ENCODE assay signal across 11 mouse cellular contexts in genomic region chr8:119972558-119972957, GRCm38 (mm10). TPM values are rescaled to one million over a fixed set of nuclear protein-coding genes. Genes with fewer than 3 reads are reported as not detected.
DNase-seq lines count a peak whose midpoint lies in the region; ATAC-seq and TF ChIP-seq lines count a peak whose summit lies in the region.
"Had no signal": no experiment of that assay in that cellular context is flagged by ENCODE, and none has a peak within 500 bp of the region (broad histone marks: within the 10 kb centered on the region; RNA-seq: fewer than 3 reads in every experiment).

No protein-coding gene starts in this region.

- H3K27me3 ChIP-seq in kidney, embryonic 16.5 days (ENCODE audit: insufficient read depth, low read length): no peaks in the 10 kb centered on the region
- H3K27me3 ChIP-seq in G1E (ENCODE audit: insufficient read depth, low read length): peaks cover 42% of the 10 kb centered on the region
- H3K27me3 ChIP-seq in liver, embryonic 16.5 days (ENCODE audit: control insufficient read depth, insufficient read depth, low read depth, low read length): no peaks in the 10 kb centered on the region
- H3K27me3 ChIP-seq: hindbrain, embryonic 15.5 days; midbrain, embryonic 12.5 days had no signal

- H3K9ac ChIP-seq in kidney, embryonic 16.5 days (replicated peaks; ENCODE audit: low read length): no peak overlapping the region
- no peak overlapping the region for H3K9ac ChIP-seq in liver, embryonic 16.5 days (ENCODE audit: low read depth, low read length)
- H3K9ac ChIP-seq: hindbrain, embryonic 15.5 days; midbrain, embryonic 12.5 days had no signal

- H3K27ac ChIP-seq in kidney, embryonic 16.5 days (ENCODE audit: low read length): no peak overlapping the region
- no peak overlapping the region for H3K27ac ChIP-seq in liver, embryonic 16.5 days (ENCODE audit: low read length)
- H3K27ac ChIP-seq: hindbrain, embryonic 15.5 days; midbrain, embryonic 12.5 days had no signal

- H3K4me2 ChIP-seq in kidney, embryonic 16.5 days (replicated peaks; ENCODE audit: low read depth, low read length): no peak overlapping the region
- no peak overlapping the region for H3K4me2 ChIP-seq in liver, embryonic 16.5 days (ENCODE audit: low read depth, low read length)
- H3K4me2 ChIP-seq: hindbrain, embryonic 15.5 days; midbrain, embryonic 12.5 days had no signal

- no peak for TF ChIP-seq CTCF in G1E (IDR thresholded peaks at IDR 0.05; ENCODE audit: low read depth, low read length)

- 56% methylated on average over 12 of the region's 12 CpGs for WGBS in kidney, embryonic 16.5 days
- WGBS in liver, embryonic 16.5 days (ENCODE audit: insufficient replicate concordance): 15% methylated on average over 12 of the region's 12 CpGs

- no peak for DNase-seq in kidney, adult 11 months
- peak; percentile 9 for DNase-seq in CD4-positive helper T cell, adult 2 months (ENCODE audit: low read depth, low spot score)
- DNase-seq in G1E (ENCODE audit: low spot score): no peak
- DNase-seq in urinary bladder, postnatal 14 days (ENCODE audit: low spot score): no peak
- no peak for DNase-seq in right cerebral cortex, adult 18-20 months
- DNase-seq in layer of hippocampus, adult 8-10 months (ENCODE audit: low spot score in 2 of 2): no peak
- DNase-seq: adrenal gland, adult 2 months had no signal

- no peaks in the 10 kb centered on the region for H3K36me3 ChIP-seq in kidney, embryonic 16.5 days (ENCODE audit: insufficient read depth, low read length)
- no peaks in the 10 kb centered on the region for H3K36me3 ChIP-seq in G1E (replicated peaks)
- no peaks in the 10 kb centered on the region for H3K36me3 ChIP-seq in liver, embryonic 16.5 days (ENCODE audit: control insufficient read depth, insufficient read depth)
- H3K36me3 ChIP-seq: hindbrain, embryonic 15.5 days; midbrain, embryonic 12.5 days had no signal

- peaks cover 5% of the 10 kb centered on the region; the same call in 1 of the 2 replicates for H3K4me1 ChIP-seq in kidney, embryonic 16.5 days (ENCODE audit: insufficient read depth, low read length)
- no peaks in the 10 kb centered on the region for H3K4me1 ChIP-seq in G1E (ENCODE audit: insufficient read depth, low read depth, low read length)
- no peaks in the 10 kb centered on the region for H3K4me1 ChIP-seq in liver, embryonic 16.5 days (ENCODE audit: control insufficient read depth, low read depth, low read length)
- H3K4me1 ChIP-seq: hindbrain, embryonic 15.5 days; midbrain, embryonic 12.5 days had no signal

- peak; percentile 46; the same call in 1 of the 2 replicates for ATAC-seq in kidney, embryonic 16.5 days (ENCODE audit: low FRiP score, low TSS enrichment)
- peak; percentile 48 for ATAC-seq in G1E (ENCODE audit: extremely low read depth, insufficient number of reproducible peaks, low FRiP score, poor library complexity, severe bottlenecking)
- 0 out of 2 replicates have a peak, but pooled peaks have one; percentile 21 for ATAC-seq in liver, embryonic 16.5 days (ENCODE audit: low read depth)

- 0 out of 2 replicates have a peak, but pooled peaks cover 1% of the 10 kb centered on the region for H3K9me3 ChIP-seq in kidney, embryonic 16.5 days (ENCODE audit: low read length)
- H3K9me3 ChIP-seq in G1E (replicated peaks): peaks cover 5% of the 10 kb centered on the region
- H3K9me3 ChIP-seq in liver, embryonic 16.5 days (replicated peaks; ENCODE audit: control insufficient read depth, low read length): peaks cover 2% of the 10 kb centered on the region; the same call in 1 of the 2 replicates
- H3K9me3 ChIP-seq: hindbrain, embryonic 15.5 days; midbrain, embryonic 12.5 days had no signal

- no peak overlapping the region for H3K4me3 ChIP-seq in kidney, embryonic 16.5 days (ENCODE audit: low read length)
- H3K4me3 ChIP-seq in G1E (ENCODE audit: low read depth, low read length): no peak overlapping the region
- no peak overlapping the region for H3K4me3 ChIP-seq in liver, embryonic 16.5 days (ENCODE audit: low read depth, low read length)
- H3K4me3 ChIP-seq: hindbrain, embryonic 15.5 days; midbrain, embryonic 12.5 days had no signal

RNA-seq across cellular contexts. Expression of gene Crispld2, which starts 19.7 kb away (rescaled TPM):
- 8.7 and 10.1 TPM in 2 replicates for polyA plus RNA-seq in kidney, embryonic 16.5 days (2015; fragmentation: Nextera tagmentation; extraction: Ambion mirVana)
- total RNA-seq in G1E (2014; fragmentation: Nextera tagmentation) (0.24 and 0.45 TPM in 2 replicates), G1E (2017) (2.8 and 3.7 TPM in 2 replicates)
- 0.23 and 0.24 TPM in 2 replicates for polyA plus RNA-seq in G1E (2012)
- polyA plus RNA-seq in liver, embryonic 16.5 days (2015; fragmentation: Nextera tagmentation; extraction: Ambion mirVana): 2.0 and 3.2 TPM in 2 replicates
- 1 to 10 TPM; 2.2 to 5.2 (median 2.9) TPM for total RNA-seq in layer of hippocampus, adult 8-10 months (2022)
